Mouse (Mus musculus): ENCODE measurements around the gene Pick1. TPM values are rescaled to one million over a fixed set of nuclear protein-coding genes. Genes with fewer than 3 reads are reported as not detected.

The Pick1 gene
- total RNA-seq (2015) (4.1 and 8.3 TPM in 2 replicates), total RNA-seq (2017) (8.8 and 9.0 TPM in 2 replicates)

GRCm38 (mm10) chr15:79229058-79229821 is at the start of gene Pick1, which contains the start of gene Gm49486:
Pick1 (plus strand) TSS chr15:79229173.
Gm49486 (plus strand) TSS chr15:79229391.
- ATAC-seq (replicated peaks; ENCODE audit: poor library complexity), result peak; percentile 90

DNA sequence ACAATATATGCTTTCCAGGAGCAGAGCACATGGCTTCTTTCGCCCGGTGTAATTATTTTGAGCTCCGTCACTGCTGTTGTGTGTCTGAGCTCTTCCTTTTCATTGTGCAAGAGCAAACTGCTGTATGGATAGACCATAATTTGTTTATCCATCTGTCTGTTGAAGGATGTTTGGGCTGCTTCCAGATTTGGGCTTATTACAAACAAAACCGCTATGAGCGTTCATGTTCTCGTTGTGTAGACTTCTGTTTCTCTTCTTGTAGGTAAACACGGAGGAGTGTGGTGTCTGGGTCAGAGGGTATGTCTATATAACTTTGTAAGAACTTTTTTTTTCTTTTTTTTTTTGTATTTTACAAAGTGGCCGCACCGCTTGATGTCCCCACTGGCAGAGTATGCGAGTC is 43.8 kb upstream of the Pick1 start:
- ATAC-seq (replicated peaks; ENCODE audit: poor library complexity), result no peak

- ATAC-seq (replicated peaks; ENCODE audit: poor library complexity), result no peak
These were observed 41.2 kb upstream of the Pick1 start for GRCm38 (mm10) chr15:79187819-79188218.

GRCm38 (mm10) chr15:79191426-79191825 is 37.5 kb upstream of the Pick1 start:
- ATAC-seq (replicated peaks; ENCODE audit: poor library complexity), result no peak

DNA sequence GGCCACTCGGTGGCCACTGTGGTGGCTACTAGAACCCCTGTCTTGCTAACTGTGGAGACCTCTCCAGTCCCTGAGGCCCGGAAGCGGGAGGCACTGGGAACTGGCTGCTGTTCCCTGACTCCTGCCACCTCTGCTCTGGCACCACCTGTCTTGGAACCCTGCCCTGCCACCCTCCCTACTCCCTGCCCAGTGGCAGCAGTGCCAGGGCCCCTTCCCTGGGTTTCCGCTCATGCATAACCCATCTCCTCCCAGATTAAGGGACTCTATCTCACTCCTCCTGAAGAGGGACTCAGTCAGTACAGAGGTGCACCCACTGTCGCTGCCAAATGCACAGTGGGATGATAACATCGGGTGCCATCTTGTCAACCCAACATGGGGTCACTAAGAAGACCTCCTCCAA is 36.5 kb upstream of the Pick1 start:
- no peak for ATAC-seq (replicated peaks; ENCODE audit: poor library complexity)

DNA sequence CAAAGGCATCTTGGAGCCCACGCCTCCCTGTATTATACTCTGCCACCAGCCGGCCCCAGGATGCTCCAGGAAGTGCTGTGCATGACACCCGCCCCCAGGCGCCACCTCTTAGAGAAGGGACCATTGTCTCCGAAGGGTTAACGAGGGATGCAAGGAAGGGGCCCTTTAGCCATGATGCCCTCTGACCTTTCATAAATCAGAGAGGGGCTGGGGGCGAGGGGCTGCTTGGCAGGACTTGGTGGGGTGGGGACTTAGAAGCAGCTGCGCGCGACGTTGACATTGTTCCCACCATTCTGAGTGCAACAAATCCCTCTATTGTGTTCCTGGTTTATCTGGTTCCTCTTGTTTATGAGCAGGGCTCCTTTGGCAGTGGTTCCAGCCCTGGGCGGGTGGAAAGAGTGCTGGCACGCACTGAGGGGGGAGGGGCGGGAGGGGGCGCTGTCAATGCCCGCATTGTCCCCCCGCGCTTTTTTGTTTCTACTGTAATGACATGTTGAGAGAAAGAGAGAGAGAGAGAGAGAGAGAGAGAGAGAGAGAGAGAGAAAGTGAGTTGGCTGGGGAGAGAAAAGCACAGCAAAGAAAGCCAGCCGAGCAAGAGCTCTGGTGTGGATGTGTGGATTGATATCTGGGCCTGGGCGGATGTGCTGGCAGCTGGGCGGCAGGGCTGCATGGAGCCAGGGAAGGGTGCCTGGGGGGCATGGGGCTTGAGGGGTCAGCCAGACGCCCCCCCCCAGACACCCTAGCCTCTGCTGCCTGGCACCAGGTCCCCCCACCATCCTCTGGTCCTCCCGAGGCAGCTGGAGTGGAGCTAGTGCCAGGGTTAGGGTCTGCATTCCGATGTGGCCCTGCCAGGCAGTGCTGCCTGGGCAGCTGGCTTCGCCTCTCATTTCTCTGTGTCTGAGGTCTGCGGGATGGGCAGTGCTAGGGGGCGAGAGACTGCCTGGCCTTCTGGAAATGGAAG is 35.8 kb upstream of the Pick1 start:
- no peak for ATAC-seq (replicated peaks; ENCODE audit: poor library complexity)

- ATAC-seq (replicated peaks; ENCODE audit: poor library complexity), result 0 out of 2 replicates have a peak, but pooled peaks have one; percentile 11
These were observed 34.9 kb upstream of the Pick1 start for GRCm38 (mm10) chr15:79194048-79194447.

DNA sequence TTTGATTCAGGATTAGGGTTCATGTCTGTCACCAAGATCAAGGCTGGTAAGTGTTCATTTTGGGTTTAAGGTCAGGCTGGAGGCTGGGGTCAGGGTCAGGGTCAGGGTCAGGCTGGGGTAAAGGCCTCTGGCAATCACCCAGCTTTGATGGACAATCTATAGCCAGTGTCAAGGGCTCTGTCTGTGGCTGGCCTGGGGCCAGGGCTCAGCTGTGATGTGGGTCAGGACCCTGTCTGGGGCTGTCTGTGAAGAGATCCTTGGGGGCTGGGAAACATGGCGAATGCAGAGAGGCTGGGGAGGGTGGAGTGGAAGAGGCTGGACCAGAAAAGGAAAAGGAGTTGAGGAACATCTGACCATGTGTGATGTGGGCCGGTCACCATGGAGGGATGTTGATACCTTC is 34.0 kb upstream of the Pick1 start:
- no peak for ATAC-seq (replicated peaks; ENCODE audit: poor library complexity)

DNA sequence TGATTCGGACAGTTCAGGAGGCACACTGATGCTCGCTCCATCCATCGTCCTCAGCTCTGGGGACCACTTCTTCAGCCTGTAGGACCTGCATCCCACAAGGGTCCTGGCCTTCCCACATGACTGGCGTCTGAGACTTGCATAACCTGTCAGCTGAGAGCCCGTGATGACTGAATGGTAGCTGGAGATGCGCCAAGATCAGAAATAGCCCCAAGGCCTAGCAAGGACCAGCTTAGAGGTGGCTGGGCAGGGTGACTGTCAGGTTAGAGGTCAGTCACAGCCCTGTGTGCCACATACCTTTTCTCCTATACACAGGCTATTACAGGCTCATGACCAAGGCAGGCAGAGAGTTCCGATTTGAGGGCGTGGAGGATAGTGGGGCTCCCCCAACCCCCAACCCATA is 33.5 kb upstream of the Pick1 start:
- ATAC-seq (replicated peaks; ENCODE audit: poor library complexity), result no peak

GRCm38 (mm10) chr15:79199390-79199976 is 29.5 kb upstream of the Pick1 start:
- no peak for ATAC-seq (replicated peaks; ENCODE audit: poor library complexity)

DNA sequence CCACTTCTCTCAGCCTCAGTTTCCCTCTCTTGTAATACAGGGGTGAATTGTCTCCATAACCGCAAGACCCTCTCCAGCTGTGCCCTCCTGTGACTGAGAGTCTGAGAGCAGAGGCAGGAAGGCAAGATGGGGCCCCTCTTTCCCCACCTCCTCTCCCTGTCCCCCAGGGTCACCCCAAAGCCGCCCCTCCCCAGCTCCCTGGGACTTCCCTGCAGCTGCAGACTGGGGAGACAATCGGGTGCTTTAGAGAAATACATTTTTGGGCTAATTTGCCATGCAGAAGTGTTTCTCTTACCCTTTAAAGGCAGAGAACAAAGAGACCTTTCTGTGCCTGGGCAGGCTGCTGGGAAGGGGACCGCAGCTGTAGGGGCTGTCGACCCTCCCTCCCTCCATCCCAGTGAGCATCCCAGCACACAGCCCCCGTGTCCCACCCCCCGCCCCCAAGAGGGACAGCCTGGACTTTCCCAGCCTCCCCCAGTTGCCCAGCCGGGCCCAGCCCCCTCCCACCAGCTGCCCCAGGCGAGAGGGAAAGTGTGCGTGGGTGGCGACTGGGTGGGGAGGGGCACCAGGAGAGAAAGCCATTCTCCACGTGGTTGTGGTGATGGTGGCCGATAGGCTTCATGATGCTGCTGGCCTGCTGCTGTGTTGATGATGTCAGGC is 27.4 kb upstream of the Pick1 start:
- no peak for ATAC-seq (replicated peaks; ENCODE audit: poor library complexity)

DNA sequence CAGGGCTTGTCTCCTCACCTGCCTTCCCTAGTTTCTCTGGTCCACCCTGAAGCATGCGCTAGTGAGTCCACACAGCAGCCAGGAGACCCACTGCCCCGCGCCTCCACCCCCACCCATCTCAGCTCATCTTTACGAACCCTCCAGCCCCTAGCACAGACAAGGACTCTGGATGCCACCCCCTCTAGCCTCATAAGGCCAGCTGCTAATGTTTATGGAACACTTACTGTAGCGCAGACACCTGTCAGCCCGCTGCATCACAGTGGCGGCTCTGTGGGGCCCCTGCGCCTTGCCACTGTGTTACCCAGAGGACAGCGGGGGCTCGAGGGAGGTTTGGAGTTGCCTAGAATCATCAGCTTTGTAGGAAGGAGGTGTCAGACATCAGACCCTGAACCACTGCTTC is 26.4 kb upstream of the Pick1 start:
- no peak for ATAC-seq (replicated peaks; ENCODE audit: poor library complexity)

DNA sequence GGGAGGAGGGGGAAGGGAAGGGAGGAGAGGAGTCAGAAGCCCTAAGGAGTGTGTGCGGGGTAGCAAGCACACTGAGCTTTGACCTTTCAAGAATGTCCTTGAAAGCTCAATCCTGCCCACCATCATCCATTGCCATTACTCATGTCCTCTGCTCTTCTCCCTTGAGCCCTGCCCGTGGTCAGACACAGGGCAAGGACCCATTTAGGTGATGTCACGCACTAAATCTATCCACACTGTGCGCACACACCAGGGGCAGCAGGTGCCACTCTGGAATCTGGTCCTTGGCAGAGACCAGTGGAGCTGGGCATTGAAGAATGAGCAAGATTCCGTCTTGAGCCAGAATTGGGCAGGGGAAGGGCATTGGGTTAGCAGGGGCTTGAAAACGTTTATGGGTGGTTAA is 20.8 kb upstream of the Pick1 start:
- ATAC-seq (replicated peaks; ENCODE audit: poor library complexity), result no peak

DNA sequence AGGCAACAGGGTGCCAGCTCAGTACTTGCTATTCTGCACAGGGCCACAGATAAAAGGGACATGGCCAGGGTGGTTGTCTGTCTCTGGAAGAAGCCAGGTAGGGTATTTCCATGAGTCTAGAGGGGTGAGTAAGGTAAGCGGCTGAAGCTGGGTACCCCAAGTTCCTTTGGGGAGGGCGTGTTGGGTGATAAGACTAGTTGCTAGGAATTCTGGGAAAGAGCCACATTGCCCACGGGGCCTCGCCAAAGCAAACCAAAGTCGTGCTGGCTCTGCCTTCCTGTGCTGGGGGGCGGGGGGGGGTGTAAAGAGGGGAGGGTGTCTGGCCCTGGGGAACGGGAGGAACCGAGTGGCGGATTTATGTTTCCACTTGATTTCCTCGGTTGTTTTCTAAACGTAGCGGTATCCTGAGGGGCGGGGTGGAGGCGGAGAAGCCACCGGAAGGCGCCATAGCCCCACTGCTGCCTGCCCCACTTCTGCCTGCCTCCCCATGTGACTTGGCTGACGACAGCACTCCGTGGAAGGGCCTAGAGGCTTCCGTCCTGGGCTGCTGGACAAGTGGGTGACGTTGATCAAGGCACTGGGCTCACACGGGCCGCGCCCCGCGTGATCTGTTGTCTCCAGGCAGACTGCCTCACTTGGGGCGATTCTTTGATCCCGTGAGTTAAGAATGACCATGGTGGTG is 20.1 kb upstream of the Pick1 start:
- ATAC-seq (replicated peaks; ENCODE audit: poor library complexity), result peak; percentile 96

DNA sequence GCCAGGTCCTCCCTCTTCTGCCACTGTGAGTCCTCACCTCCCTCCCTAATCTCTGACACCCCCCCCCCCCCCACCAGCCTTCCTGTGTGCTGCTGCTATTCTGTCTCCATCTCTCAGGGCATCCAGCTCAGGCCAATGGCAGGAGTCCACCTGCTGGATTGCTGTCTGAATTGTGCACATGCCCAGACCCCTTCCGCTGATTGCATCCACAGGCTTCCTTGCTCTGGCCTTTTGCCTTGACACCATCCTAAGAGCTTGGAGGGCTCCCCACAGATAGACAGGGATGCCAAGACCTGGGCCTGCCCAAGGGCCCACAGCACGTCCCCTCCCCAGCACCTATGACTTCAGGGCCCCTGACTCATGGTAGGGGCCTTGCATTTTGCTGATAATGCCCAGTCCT is 18.6 kb upstream of the Pick1 start:
- ATAC-seq (replicated peaks; ENCODE audit: poor library complexity), result no peak

- no peak for ATAC-seq (replicated peaks; ENCODE audit: poor library complexity)
These were observed 16.1 kb upstream of the Pick1 start for GRCm38 (mm10) chr15:79212750-79213446.

DNA sequence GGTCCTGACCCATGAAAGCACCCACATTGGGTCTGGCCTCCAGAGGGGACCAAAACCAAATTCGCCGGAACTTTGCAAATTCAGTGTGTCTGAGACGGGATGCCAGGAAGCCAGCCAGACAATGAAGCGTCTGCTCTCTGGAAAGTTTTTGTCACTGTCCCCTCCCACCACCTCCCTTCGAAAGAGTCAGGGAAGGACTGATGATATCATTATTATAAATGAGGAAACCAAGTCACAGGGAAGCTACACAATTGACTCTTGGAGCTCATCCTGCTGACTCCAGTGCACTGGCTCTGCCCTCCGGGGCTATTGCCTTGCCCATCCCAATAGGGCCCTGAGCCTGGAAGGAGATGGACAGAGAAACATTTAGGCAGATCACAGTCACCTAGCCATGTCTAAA is 15.4 kb upstream of the Pick1 start:
- no peak for ATAC-seq (replicated peaks; ENCODE audit: poor library complexity)

DNA sequence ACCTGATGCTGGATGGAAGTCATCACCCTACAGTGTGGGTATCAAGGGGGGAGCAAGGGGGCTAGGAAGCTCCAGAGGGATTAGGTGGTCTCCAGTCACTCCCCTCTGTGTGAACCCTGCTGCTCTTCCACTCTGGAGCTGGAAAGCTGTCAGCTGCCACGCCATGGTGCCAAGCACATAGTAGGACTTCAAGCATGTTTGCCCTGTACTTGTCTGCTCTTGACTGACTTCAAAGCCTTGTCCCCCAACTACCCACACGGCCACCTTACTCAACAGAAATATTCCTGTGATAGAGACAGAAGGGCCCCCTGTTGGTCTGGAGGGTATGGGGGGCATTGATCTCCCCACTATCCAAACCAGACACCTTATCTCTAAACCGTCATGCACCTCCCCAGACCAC is 12.8 kb upstream of the Pick1 start:
- ATAC-seq (replicated peaks; ENCODE audit: poor library complexity), result no peak

DNA sequence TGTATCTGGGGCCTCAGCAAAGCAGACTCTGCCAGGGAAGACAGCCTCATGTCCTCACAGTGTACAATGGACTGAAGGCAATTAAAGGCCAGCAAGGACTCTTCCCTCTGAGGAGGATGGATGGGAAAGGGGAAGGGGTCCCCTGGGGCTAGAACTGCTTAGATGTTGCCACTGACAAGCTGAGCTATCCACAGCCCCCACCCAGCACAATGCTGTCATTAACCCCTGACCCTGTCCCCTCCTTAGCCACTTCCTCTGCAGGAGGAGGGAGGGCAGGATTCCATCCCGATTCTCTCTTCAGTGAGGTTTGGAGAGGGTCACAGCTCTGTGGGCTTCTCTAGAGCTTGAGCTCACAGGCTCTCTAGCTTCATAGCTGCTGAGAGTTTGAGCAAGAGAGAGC is 9.4 kb upstream of the Pick1 start:
- no peak for ATAC-seq (replicated peaks; ENCODE audit: poor library complexity)

- no peak for ATAC-seq (replicated peaks; ENCODE audit: poor library complexity)
These were observed 5.3 kb upstream of the Pick1 start for GRCm38 (mm10) chr15:79223641-79224040.

Data from megakaryocyte progenitor cell, adult 5-6 weeks (primary cell).